In genomic region chr11:52521879-52522278, GRCm38 (mm10) we compare ENCODE assay signal across 8 mouse cellular contexts.
DNase-seq lines count a peak whose midpoint lies in the region; TF ChIP-seq lines count a peak whose summit lies in the region.

No protein-coding gene starts in this region.

- intact Hi-C loops in heart, postnatal 10 days (cut with DNase I) = loop anchor here (5.0 kb wide), 2 partner anchors 240 to 510 kb away; partner anchors contain the start of gene Fstl4
- intact Hi-C loops in left cerebral cortex, postnatal 10 days (cut with DNase I) = loop anchor here (5.0 kb wide), 1 partner anchor 240 kb away; the partner anchor contains the start of gene Fstl4

- peak; percentile 67 to 77 for DNase-seq in heart, postnatal 10 days
- DNase-seq in heart, adult 11 months = no peak
- DNase-seq in adrenal gland, postnatal 10 days = peak; percentile 82
- DNase-seq in frontal cortex, adult 2 months (ENCODE audit: extremely low spot score in 1 of 2, low spot score in 1 of 2) = peak; percentile 38 to 87
- peak; percentile 60 to 73 for DNase-seq in left cerebral cortex, postnatal 10 days (ENCODE audit: extremely low spot score in 1 of 2, low spot score in 2 of 2)
- DNase-seq in ovary, postnatal 36 days (ENCODE audit: low spot score) = peak; percentile 54
- DNase-seq in spleen, postnatal 14 days (ENCODE audit: low spot score in 2 of 2) = no peak

- TF ChIP-seq CTCF in E14TG2a.4 (conservative IDR thresholded peaks at IDR 0.05; ENCODE audit: low read length) = peak; percentile 76

- no peaks in the 10 kb centered on the region for H3K9me3 ChIP-seq in E14TG2a.4 (ENCODE audit: low read length)

- H3K36me3 ChIP-seq in E14TG2a.4 (ENCODE audit: insufficient read depth, low read length) = no peaks in the 10 kb centered on the region

- no peak overlapping the region for H3K4me3 ChIP-seq in E14TG2a.4 (replicated peaks; ENCODE audit: low read length)

- 0 out of 2 replicates have a peak, but pooled peaks cover 3% of the 10 kb centered on the region for H3K27me3 ChIP-seq in E14TG2a.4 (ENCODE audit: insufficient read depth, low read length)

- no peaks in the 10 kb centered on the region for H3K4me1 ChIP-seq in E14TG2a.4 (replicated peaks; ENCODE audit: low read depth, low read length)

Comparison
In these comparisons a context has a peak if more than half of its experiments do, and no peak if none do; other contexts are left out.
1. DNase-seq: peak in heart, postnatal 10 days (2 of 2), adrenal gland, postnatal 10 days (single experiment), frontal cortex, adult 2 months (2 of 2), left cerebral cortex, postnatal 10 days (2 of 2) and ovary, postnatal 36 days (single experiment); none in heart, adult 11 months (single experiment) and spleen, postnatal 14 days (0 of 2).